13 mouse cellular contexts compared by ENCODE assay signal in the genomic region with DNA sequence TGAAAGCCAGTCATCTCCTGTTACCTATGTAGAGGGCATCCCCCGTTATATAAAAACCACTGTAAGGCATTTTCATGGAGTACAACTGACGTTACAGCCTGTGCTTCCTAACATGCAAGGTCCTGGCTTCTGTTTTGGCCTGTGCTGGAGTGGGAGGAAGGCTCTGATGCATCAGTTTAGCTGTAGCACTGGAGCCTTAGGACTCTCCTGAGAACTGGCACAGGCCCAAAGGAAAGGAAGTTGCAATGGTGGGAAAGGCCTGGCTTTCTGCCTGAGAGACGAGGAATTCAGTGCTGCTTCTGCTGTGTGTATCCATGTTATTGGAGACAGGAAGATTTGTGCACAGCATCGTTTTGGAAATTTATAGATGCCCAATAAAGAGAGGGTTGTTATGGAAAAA.
DNase-seq lines count a peak whose midpoint lies in the region; ATAC-seq and TF ChIP-seq lines count a peak whose summit lies in the region.
"Had no signal": no experiment of that assay in that cellular context is flagged by ENCODE, and none has a peak within 500 bp of the region (broad histone marks: within the 10 kb centered on the region; RNA-seq: fewer than 3 reads in every experiment).

No protein-coding gene starts in this region.

- no peak overlapping the region for H3K27ac ChIP-seq in forebrain, postnatal 0 days (ENCODE audit: low read depth, low read length)
- H3K27ac ChIP-seq in forebrain, embryonic 13.5 days: no peak overlapping the region
- H3K27ac ChIP-seq in lung, embryonic 14.5 days (ENCODE audit: low read depth): no peak overlapping the region; the same call in 1 of the 2 replicates
- peak overlapping the region; percentile 56 for H3K27ac ChIP-seq in embryonic facial prominence, embryonic 15.5 days (replicated peaks)
- peak overlapping the region; percentile 24; the same call in 1 of the 2 replicates for H3K27ac ChIP-seq in limb, embryonic 12.5 days
- H3K27ac ChIP-seq: forebrain, embryonic 10.5 days; macrophage had no signal

- ATAC-seq in forebrain, postnatal 0 days: no peak
- ATAC-seq in forebrain, embryonic 13.5 days: no peak
- no peak for ATAC-seq in lung, embryonic 14.5 days (ENCODE audit: insufficient read depth)
- ATAC-seq in embryonic facial prominence, embryonic 15.5 days (ENCODE audit: insufficient number of reproducible peaks, low FRiP score, low TSS enrichment, low read depth): no peak; the same call in 1 of the 2 replicates
- no peak for ATAC-seq in limb, embryonic 12.5 days (ENCODE audit: insufficient number of reproducible peaks, insufficient read depth, low FRiP score, low TSS enrichment, low read depth)

- H3K4me2 ChIP-seq in forebrain, postnatal 0 days (ENCODE audit: low read depth): no peak overlapping the region
- no peak overlapping the region for H3K4me2 ChIP-seq in forebrain, embryonic 13.5 days
- no peak overlapping the region for H3K4me2 ChIP-seq in lung, embryonic 14.5 days
- no peak overlapping the region for H3K4me2 ChIP-seq in embryonic facial prominence, embryonic 15.5 days (replicated peaks)
- no peak overlapping the region for H3K4me2 ChIP-seq in limb, embryonic 12.5 days

- H3K27me3 ChIP-seq in forebrain, postnatal 0 days (ENCODE audit: insufficient read depth, low read length): no peaks in the 10 kb centered on the region
- no peaks in the 10 kb centered on the region for H3K27me3 ChIP-seq in forebrain, embryonic 13.5 days
- no peaks in the 10 kb centered on the region for H3K27me3 ChIP-seq in lung, embryonic 14.5 days (ENCODE audit: insufficient read depth, low read length)
- H3K27me3 ChIP-seq in embryonic facial prominence, embryonic 15.5 days: no peaks in the 10 kb centered on the region
- no peaks in the 10 kb centered on the region for H3K27me3 ChIP-seq in limb, embryonic 12.5 days

- no peaks in the 10 kb centered on the region for H3K36me3 ChIP-seq in forebrain, postnatal 0 days (ENCODE audit: insufficient read depth)
- no peaks in the 10 kb centered on the region for H3K36me3 ChIP-seq in forebrain, embryonic 13.5 days (ENCODE audit: poor library complexity, severe bottlenecking)
- H3K36me3 ChIP-seq in lung, embryonic 14.5 days (ENCODE audit: insufficient read depth): no peaks in the 10 kb centered on the region
- no peaks in the 10 kb centered on the region for H3K36me3 ChIP-seq in embryonic facial prominence, embryonic 15.5 days
- H3K36me3 ChIP-seq in limb, embryonic 12.5 days: no peaks in the 10 kb centered on the region
- H3K36me3 ChIP-seq: forebrain, embryonic 10.5 days had no signal

- H3K9me3 ChIP-seq in forebrain, postnatal 0 days (ENCODE audit: low read length): no peaks in the 10 kb centered on the region
- H3K9me3 ChIP-seq in forebrain, embryonic 13.5 days (replicated peaks): no peaks in the 10 kb centered on the region
- H3K9me3 ChIP-seq in lung, embryonic 14.5 days (ENCODE audit: low read depth, low read length): no peaks in the 10 kb centered on the region
- no peaks in the 10 kb centered on the region for H3K9me3 ChIP-seq in embryonic facial prominence, embryonic 15.5 days (replicated peaks)
- H3K9me3 ChIP-seq in limb, embryonic 12.5 days: no peaks in the 10 kb centered on the region
- H3K9me3 ChIP-seq: forebrain, embryonic 10.5 days had no signal

- peak; percentile 17 for DNase-seq in forebrain, postnatal 0 days
- peak; percentile 82 for DNase-seq in lung, embryonic 14.5 days
- no peak for DNase-seq in lung, postnatal 14 days
- DNase-seq in layer of hippocampus, adult 8-10 months (ENCODE audit: low spot score in 2 of 2): no peak
- DNase-seq in gastrocnemius, adult 8-10 months (ENCODE audit: low spot score in 2 of 2): no peak
- DNase-seq: gastrocnemius, postnatal 14 days; right cerebral cortex, postnatal 14 days; thymus, postnatal 36 days had no signal

- no peak for TF ChIP-seq CTCF in forebrain, postnatal 0 days (IDR thresholded peaks at IDR 0.05; ENCODE audit: low read depth)
- no peak for TF ChIP-seq CTCF in lung, embryonic 14.5 days (IDR thresholded peaks at IDR 0.05; ENCODE audit: low read depth)

- H3K4me1 ChIP-seq in forebrain, postnatal 0 days (ENCODE audit: insufficient read depth): no peaks in the 10 kb centered on the region
- no peaks in the 10 kb centered on the region for H3K4me1 ChIP-seq in forebrain, embryonic 13.5 days
- no peaks in the 10 kb centered on the region for H3K4me1 ChIP-seq in lung, embryonic 14.5 days (ENCODE audit: insufficient read depth)
- peaks cover 18% of the 10 kb centered on the region for H3K4me1 ChIP-seq in embryonic facial prominence, embryonic 15.5 days
- 0 out of 2 replicates have a peak, but pooled peaks cover 10% of the 10 kb centered on the region for H3K4me1 ChIP-seq in limb, embryonic 12.5 days (replicated peaks)
- H3K4me1 ChIP-seq: forebrain, embryonic 10.5 days had no signal

- H3K9ac ChIP-seq in forebrain, postnatal 0 days: no peak overlapping the region
- no peak overlapping the region for H3K9ac ChIP-seq in forebrain, embryonic 13.5 days
- no peak overlapping the region for H3K9ac ChIP-seq in lung, embryonic 14.5 days
- no peak overlapping the region for H3K9ac ChIP-seq in embryonic facial prominence, embryonic 15.5 days
- H3K9ac ChIP-seq in limb, embryonic 12.5 days (replicated peaks): no peak overlapping the region

- 57% methylated on average over 4 of the region's 4 CpGs for WGBS in forebrain, postnatal 0 days
- WGBS in forebrain, embryonic 13.5 days: 81% methylated on average over 4 of the region's 4 CpGs
- 43% methylated on average over 4 of the region's 4 CpGs for WGBS in lung, embryonic 14.5 days
- WGBS in embryonic facial prominence, embryonic 15.5 days: 38% methylated on average over 4 of the region's 4 CpGs
- WGBS in limb, embryonic 12.5 days: 57% methylated on average over 4 of the region's 4 CpGs

- no peak overlapping the region for H3K4me3 ChIP-seq in forebrain, postnatal 0 days (ENCODE audit: low read depth, low read length)
- no peak overlapping the region for H3K4me3 ChIP-seq in forebrain, embryonic 13.5 days
- H3K4me3 ChIP-seq in lung, embryonic 14.5 days (ENCODE audit: low read depth, low read length): no peak overlapping the region
- H3K4me3 ChIP-seq in embryonic facial prominence, embryonic 15.5 days (replicated peaks): no peak overlapping the region
- no peak overlapping the region for H3K4me3 ChIP-seq in limb, embryonic 12.5 days (replicated peaks)
- H3K4me3 ChIP-seq: forebrain, embryonic 10.5 days had no signal

Comparison
In these comparisons a context has a peak if more than half of its experiments do, and no peak if none do; other contexts are left out.
1. DNase-seq: peak in forebrain, postnatal 0 days (single experiment) and lung, embryonic 14.5 days (single experiment); none in lung, postnatal 14 days (single experiment), layer of hippocampus, adult 8-10 months (0 of 2) and gastrocnemius, adult 8-10 months (0 of 2).
2. H3K27ac ChIP-seq: peak in embryonic facial prominence, embryonic 15.5 days (single experiment) and limb, embryonic 12.5 days (single experiment); none in forebrain, postnatal 0 days (single experiment), forebrain, embryonic 13.5 days (single experiment) and lung, embryonic 14.5 days (single experiment).